Mouse (Mus musculus) thymus, adult 2 months (tissue): ENCODE measurements around the gene Ccdc3.

Source experiments
- CTCF ChIP-seq: fragments of 200-500 bp; IDR thresholded peaks from 2 replicates; pipeline ENCODE4 v1.5.1; 2012; ENCODE audit warnings: mild to moderate bottlenecking, control low read depth, low read length, moderate library complexity, borderline replicate concordance; ENCODE audit not compliant: control insufficient read depth, poor library complexity, insufficient read depth; ENCODE audit errors: extremely low read depth
- POLR2A ChIP-seq: fragments of 200-500 bp; IDR thresholded peaks from 2 replicates; pipeline ENCODE4 v1.6.1; 2012; ENCODE audit warnings: mild to moderate bottlenecking, low read length, control low read depth, moderate library complexity; ENCODE audit not compliant: control insufficient read depth, poor library complexity, insufficient read depth; ENCODE audit errors: extremely low read depth

DNA sequence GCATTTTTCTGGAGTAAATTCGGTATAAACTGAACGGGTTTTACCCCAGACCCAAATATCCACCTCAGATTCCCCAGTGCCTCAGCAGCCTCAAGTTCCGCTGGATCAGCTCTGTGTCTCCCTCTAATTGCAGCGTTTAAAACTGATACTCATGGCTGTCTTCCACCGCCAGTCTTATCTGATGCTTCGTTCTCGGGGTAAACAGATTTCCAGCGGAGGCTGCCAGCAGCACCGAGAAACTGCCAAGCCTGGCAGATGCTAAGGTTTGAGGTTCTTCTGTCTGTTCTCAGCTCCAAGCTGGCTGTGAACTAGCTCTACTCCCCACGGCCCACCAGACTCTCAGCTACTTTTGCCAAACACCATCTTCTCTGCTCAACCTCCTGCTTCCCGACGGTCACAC lies 112.4 kb downstream of the Ccdc3 start:
- TF ChIP-seq POLR2A (no peak), CTCF (no peak)
